Mouse (Mus musculus) C3H10T1/2 (cell line): ENCODE data around the gene Riok2. TPM values are rescaled to one million over a fixed set of nuclear protein-coding genes. Genes with fewer than 3 reads are reported as not detected.

Source experiments
- polyA plus RNA-seq, 2 experiments: library from polyadenylated mRNA; unstranded; fragments of >200 nt; fragmentation: generic; extraction: Trizol; gene quantifications; one replicate each; pipeline ENCODE4 v1.2.1; 2012; ENCODE audit warnings: missing spikeins in 2 of 2

Gene Riok2
- polyA plus RNA-seq: 1 to 10 TPM in 1 of 2 experiments, under 1 TPM in 1; 0.43 to 4.9 TPM

GRCm38 (mm10) chr17:17373918-17374910 lies at the start of gene Riok2:
Gene Riok2, plus strand, starts transcription at chr17:17374309.

GRCm38 (mm10) chr17:17402222-17403004 lies 28.3 kb downstream of the Riok2 start, which contains the start of gene Lix1:
Gene Lix1, plus strand, starts transcription at chr17:17402672.

Other genes with a start within 250 kb of the Riok2 start
- gene Lix1, start 28.4 kb downstream of the Riok2 start, polyA plus RNA-seq: under 1 TPM in 1 of 2 experiments, not detected in 1; 0.04 TPM